Mouse (Mus musculus): ENCODE results near the gene Galk1.

DNA sequence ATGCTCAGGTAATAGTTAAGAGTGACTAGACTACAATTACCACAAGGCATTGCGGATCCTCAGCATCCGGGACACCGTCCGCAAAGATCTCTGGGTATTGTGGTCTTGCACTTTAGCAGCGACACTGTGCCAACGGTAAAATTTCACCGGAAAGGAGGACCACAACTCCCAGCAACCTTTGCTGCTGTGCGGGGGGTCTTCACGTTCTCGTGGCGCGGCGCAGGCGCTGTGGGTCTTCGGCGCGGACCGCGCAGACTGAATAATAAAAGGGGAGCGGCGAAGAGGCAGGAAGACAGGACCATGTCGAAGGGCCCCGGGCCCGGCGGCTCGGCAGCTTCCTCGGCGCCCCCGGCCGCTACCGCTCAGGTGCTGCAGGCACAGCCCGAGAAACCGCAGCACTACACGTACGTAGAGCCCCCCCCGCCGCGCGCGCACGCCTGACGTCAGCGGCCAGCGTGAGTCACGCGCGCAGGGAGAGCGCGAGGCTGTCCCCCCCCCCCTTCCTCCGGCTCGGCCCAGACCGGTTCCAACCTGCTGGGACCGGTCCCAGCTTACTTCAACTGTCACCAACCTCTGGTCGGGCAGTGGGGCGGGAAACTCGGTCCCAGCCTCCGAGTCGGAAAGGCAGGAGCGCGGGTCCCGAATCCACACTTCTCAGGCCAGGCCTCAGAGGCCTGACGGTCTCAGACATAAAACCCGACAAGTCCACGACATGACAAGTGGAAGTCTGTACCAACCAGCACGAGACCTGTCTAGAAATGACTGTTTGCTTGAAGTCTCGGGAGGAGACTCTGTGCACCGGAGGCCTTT is 17.8 kb upstream of the Galk1 start, which contains the start of gene Unk:
- TF ChIP-seq CTCF (IDR thresholded peaks at IDR 0.05; ENCODE audit: borderline replicate concordance, insufficient read depth, low read length), result no peak
- peak; percentile 81 for TF ChIP-seq POLR2A (IDR thresholded peaks at IDR 0.05; ENCODE audit: low read depth, low read length)
